Mouse (Mus musculus) heart, embryonic 14.5 days (tissue): ENCODE measurements around the gene Catsperg1. TPM values are rescaled to one million over a fixed set of nuclear protein-coding genes. Genes with fewer than 3 reads are reported as not detected.

Source experiments
- ATAC-seq: fragments of 200-750 bp; cut with Nextera tagmentation; 2 replicates; pipeline ENCODE4 v1.8.0; 2017; ENCODE audit warnings: low read depth, moderate TSS enrichment; ENCODE audit not compliant: insufficient number of reproducible peaks, insufficient read depth, low FRiP score
- H3K27ac ChIP-seq, 2 experiments: fragments of 200-500 bp in 1 of 2; fragments of 300-500 bp in 1 of 2; sonication (generic) in 1 of 2; replicated peaks in 1 of 2; 2 replicates each; pipeline ENCODE4 v1.5.1; 2012 to 2014; ENCODE audit warnings: low read depth in 2 of 2, low read length in 2 of 2, control low read depth in 1 of 2, mild to moderate bottlenecking in 1 of 2, mixed read lengths in 1 of 2; ENCODE audit not compliant: control insufficient read depth in 1 of 2, insufficient read depth in 1 of 2
- H3K27me3 ChIP-seq: fragments of 300-500 bp; sonication (generic); 2 replicates; pipeline ENCODE4 v1.6.1; 2014; ENCODE audit warnings: mild to moderate bottlenecking, low read length, control low read depth; ENCODE audit not compliant: control insufficient read depth, insufficient read depth
- H3K36me3 ChIP-seq: fragments of 300-500 bp; sonication (generic); 2 replicates; pipeline ENCODE4 v1.6.1; 2014; ENCODE audit warnings: mild to moderate bottlenecking, control low read depth, low read length, mixed read lengths; ENCODE audit not compliant: control insufficient read depth, insufficient read depth
- H3K4me1 ChIP-seq, 2 experiments: fragments of 200-500 bp in 1 of 2; fragments of 300-500 bp in 1 of 2; sonication (generic) in 1 of 2; 2 replicates each; pipeline ENCODE4 v1.6.1; 2012 to 2014; ENCODE audit warnings: low read length in 2 of 2, control low read depth in 1 of 2, mixed read lengths in 1 of 2; ENCODE audit not compliant: control insufficient read depth in 2 of 2, insufficient read depth in 2 of 2
- H3K4me2 ChIP-seq: fragments of 300-500 bp; sonication (generic); 2 replicates; pipeline ENCODE4 v1.6.1; 2014; ENCODE audit warnings: mild to moderate bottlenecking, low read length
- H3K4me3 ChIP-seq, 2 experiments: fragments of 200-500 bp in 1 of 2; fragments of 300-500 bp in 1 of 2; sonication (generic) in 1 of 2; 2 replicates each; pipeline ENCODE4 v1.5.1; 2012 to 2014; ENCODE audit warnings: low read length in 2 of 2, mild to moderate bottlenecking in 2 of 2, control low read depth in 1 of 2, low read depth in 1 of 2, moderate library complexity in 1 of 2; ENCODE audit not compliant: control insufficient read depth in 1 of 2, insufficient read depth in 1 of 2
- H3K9ac ChIP-seq: fragments of 300-500 bp; sonication (generic); 2 replicates; pipeline ENCODE4 v1.6.1; 2014; ENCODE audit warnings: mild to moderate bottlenecking, low read length
- H3K9me3 ChIP-seq: fragments of 300-500 bp; sonication (generic); 2 replicates; pipeline ENCODE4 v1.6.1; 2016; ENCODE audit warnings: low read length, control low read depth; ENCODE audit not compliant: control insufficient read depth
- WGBS: fragments of 180-500 bp; shearing (Covaris S2); extraction: QIAGEN DNeasy Blood & Tissue Kit; methylation state at CpG from one replicate; pipeline ENCODE4 v1.1.7; 2014; 5-methylcytosine and 5-hydroxymethylcytosine counted together
- polyA plus RNA-seq: library from polyadenylated mRNA; unstranded; fragments of >200 nt; fragmentation: Nextera tagmentation; extraction: Ambion mirVana; gene quantifications from 2 replicates; pipeline ENCODE4 v1.2.1, GENCODE M21; 2014

The Catsperg1 gene
- polyA plus RNA-seq, 1 experiment from 2014 or later, result 0.66 TPM

DNA sequence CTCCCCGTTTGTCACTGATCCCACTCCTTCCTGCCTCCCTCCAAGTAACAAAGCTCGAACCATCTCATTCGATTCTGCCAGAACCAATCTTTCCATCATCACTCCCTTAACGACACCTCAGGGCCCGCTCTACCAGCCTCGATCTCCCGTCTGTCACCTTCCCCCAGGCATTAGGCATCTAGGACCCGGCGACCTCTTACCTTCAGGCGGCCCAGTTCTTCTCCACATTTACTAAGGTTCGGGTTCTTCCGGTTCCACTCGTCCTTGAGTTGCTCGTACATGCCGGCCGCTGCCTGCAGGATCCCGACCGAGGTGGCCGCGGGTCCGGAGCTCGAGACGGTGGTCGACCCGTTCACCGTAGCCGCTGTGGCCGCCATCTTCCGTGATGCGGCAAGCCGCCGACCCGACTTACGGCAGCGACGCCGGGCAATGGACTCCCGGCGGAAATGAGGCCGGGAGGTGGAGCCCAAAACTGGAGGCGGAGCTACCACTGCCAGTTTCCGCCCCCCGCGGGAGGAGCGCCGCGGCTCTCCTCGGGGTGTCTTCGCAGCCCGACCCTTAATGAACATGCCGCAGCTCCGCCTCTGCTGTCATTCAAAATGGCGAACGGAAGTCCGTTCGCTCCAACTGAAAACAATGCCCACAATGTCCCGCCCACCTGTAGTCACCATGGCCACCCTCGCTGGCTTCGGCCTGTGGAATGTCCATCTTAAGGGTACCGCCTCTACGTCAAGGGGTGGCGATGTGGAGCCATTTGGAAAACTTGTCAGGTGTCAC, 33.6 kb downstream of the Catsperg1 start, which contains the start of gene Psmd8:
Gene Psmd8, minus strand, starts transcription at position 625 of the 777 bp plus-strand sequence.
- Histone ChIP-seq H3K4me1 (peaks cover 6 to 15% of the 10 kb centered on the region in 2 experiments), H3K9ac (peak within 1 kb of the TSS; percentile 86), H3K4me3 (peak within 1 kb of the TSS; percentile 71 to 87), H3K27me3 (no peaks in the 10 kb centered on the region), H3K27ac (peak within 1 kb of the TSS; percentile 34 to 57), H3K9me3 (no peaks in the 10 kb centered on the region), H3K36me3 (peaks cover 33% of the 10 kb centered on the region), H3K4me2 (peak within 1 kb of the TSS; percentile 82)
- under 1% methylated on average over 62 of the region's 62 CpGs for WGBS
- ATAC-seq, result peak; percentile 95

DNA sequence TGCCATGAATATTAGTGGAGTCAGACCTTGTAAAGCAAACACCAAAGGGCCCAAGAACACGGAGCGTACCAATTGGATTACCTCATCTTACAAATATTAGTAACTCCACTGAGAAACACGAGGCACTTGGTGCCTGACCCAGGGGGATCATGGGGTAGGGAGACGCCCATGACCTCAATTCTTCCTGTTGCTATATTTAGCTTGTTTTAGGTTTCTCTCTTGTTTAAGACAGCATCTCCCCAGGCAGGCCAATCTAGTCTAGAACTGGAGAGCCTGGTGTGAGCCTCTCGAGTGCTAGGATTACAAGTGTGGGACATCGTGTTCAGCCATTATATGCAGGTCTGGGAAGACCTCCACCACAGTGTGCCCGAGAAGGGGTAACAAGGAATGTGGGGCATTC, 34.5 kb downstream of the Catsperg1 start:
- Histone ChIP-seq H3K9me3 (no peaks in the 10 kb centered on the region), H3K4me3 (peak overlapping the region; percentile 29 to 71), H3K4me1 (peaks cover 6 to 15% of the 10 kb centered on the region in 2 experiments), H3K36me3 (peaks cover 43% of the 10 kb centered on the region), H3K4me2 (peak overlapping the region; percentile 82), H3K9ac (peak overlapping the region; percentile 86), H3K27ac (no peak overlapping the region), H3K27me3 (no peaks in the 10 kb centered on the region)
- WGBS, result 24% methylated on average over 7 of the region's 7 CpGs
- no peak for ATAC-seq

DNA sequence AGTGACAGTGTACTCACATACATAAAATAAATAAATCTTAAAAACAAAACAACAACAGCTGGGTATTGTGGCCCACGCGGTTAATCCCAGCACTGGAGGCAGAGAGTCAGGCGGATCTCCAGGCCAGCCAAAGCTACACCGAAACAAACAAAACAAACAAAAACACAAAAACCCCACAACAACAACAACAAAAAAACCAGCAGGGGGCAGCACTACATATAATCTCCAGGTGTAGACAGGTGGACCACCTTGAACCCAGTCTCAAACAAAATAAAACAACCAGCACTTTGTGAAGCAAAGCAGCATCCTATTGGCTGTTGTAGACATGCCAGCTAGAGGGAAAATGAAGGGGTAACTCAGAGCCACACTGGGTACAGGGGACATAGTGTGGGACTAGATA, 35.7 kb downstream of the Catsperg1 start:
- no peak for ATAC-seq
- Histone ChIP-seq H3K9ac (no peak overlapping the region), H3K9me3 (no peaks in the 10 kb centered on the region), H3K36me3 (peaks cover 55% of the 10 kb centered on the region), H3K27ac (no peak overlapping the region), H3K4me2 (0 out of 2 replicates have a peak overlapping the region, but pooled peaks have one; percentile 82), H3K4me3 (no peak overlapping the region), H3K4me1 (peaks cover 6 to 15% of the 10 kb centered on the region in 2 experiments), H3K27me3 (peaks cover 9% of the 10 kb centered on the region)
- 92% methylated on average over 4 of the region's 4 CpGs for WGBS

DNA sequence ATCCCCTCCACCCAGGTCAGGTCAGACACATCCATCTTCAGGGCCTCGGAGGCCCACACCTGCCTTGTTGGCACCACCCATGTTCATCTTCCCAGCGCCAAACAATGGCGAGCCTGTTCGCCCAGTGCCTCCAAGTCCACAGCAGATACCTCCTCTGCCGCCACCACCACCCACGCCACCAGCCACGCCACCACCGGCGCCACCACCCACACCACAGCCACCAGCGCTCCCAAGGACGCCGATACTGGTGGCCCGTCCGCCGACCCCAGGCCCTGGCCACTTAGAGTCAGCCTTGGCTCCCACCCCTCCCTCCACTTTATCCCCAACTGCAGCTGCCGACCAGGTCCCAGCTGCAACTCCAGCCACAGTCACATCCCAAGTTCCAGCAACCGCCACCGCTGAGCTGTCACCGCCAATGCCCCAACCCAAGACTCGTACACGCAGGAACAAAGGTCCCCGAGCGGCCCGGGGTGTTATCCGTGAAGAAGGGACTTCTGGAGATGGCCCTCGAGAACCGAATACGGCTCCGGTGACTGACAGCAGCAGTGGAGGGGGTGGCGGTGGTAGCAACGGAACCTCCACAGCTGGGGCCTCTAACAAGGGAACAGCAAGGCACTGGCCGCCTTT, 41.3 kb downstream of the Catsperg1 start:
- Histone ChIP-seq H3K4me2 (no peak overlapping the region), H3K4me1 (peaks cover 21 to 30% of the 10 kb centered on the region in 2 experiments; a peak in 3 of 4 replicates), H3K27ac (no peak overlapping the region), H3K4me3 (peak overlapping the region in 1 of 2 experiments; percentile 60; a peak in 1 of 4 replicates), H3K36me3 (peaks cover 49% of the 10 kb centered on the region), H3K9ac (no peak overlapping the region), H3K27me3 (peaks cover 42% of the 10 kb centered on the region), H3K9me3 (no peaks in the 10 kb centered on the region)
- WGBS, result 36% methylated on average over 32 of the region's 32 CpGs
- no peak for ATAC-seq

DNA sequence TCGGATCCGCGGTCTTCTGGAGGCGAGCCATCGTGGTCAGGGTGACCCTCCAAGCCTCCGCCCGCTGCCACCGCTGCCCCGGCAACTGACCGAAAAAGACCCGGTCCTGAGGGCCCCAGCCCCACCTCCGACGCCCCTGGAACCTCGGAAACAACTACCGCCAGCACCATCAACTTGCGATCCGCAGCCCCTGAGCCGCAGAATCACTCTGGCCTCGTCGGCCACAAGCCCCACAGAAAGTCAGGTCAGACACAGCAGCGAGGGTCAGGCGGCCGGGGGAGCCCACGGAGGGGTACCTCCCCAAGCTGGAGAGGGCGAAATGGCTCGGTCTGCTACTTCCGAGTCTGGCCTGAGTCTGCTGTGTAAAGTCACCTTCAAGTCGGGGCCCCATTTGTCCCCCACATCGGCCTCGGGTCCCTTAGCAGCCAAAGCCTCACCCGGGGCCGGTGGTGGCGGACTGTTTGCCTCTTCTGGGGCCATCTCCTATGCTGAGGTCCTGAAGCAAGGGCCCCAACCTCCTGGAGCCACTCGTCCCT, 42.2 kb downstream of the Catsperg1 start:
- Histone ChIP-seq H3K4me1 (peaks cover 21 to 30% of the 10 kb centered on the region in 2 experiments; a peak in 3 of 4 replicates), H3K27ac (no peak overlapping the region)
- 6% methylated on average over 34 of the region's 34 CpGs for WGBS

DNA sequence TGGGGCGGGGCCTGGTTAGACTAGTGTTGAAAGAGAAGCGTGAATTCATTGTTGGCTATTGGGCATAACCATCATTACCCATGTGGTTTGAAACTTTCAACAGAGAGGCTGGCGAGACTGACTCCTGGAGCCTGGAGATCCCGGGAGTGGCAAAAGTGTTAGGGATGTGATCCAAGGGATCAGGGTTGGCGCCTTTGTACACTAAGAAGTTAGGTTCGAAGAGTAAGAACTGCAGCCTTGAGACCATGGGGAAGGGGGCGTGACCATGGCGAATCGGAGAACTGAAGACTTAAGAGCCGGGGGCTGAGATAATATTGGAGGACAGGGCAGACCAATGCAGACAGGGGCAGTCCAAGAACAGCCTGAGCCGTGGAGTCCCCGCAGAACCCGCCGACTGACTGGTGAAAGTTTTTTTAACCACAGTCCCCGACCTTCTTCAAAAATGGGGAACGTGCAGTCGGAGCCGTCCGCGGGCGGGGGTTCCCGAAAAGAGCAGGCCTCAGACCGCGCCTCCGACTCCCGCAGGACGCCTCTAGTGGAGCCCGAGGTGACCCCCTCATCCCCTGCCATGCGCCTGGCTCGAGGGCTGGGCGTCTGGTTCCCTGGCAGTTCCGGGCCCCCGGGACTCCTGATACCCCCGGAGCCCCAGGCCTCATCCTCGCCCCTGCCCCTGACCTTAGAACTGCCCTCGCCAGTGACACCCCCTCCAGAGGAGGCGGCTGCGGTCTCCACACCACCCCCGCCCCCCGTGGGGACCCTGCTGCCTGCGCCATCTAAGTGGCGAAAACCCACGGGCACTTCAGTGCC, 42.9 kb downstream of the Catsperg1 start:
- Histone ChIP-seq H3K4me1 (peaks cover 21 to 30% of the 10 kb centered on the region in 2 experiments; a peak in 3 of 4 replicates), H3K27me3 (peaks cover 46% of the 10 kb centered on the region), H3K9ac (peak overlapping the region; percentile 65), H3K27ac (no peak overlapping the region), H3K4me2 (peak overlapping the region; percentile 82), H3K36me3 (peaks cover 35% of the 10 kb centered on the region), H3K9me3 (no peaks in the 10 kb centered on the region), H3K4me3 (peak overlapping the region; percentile 60 to 68)
- 2% methylated on average over 43 of the region's 43 CpGs for WGBS
- ATAC-seq, result no peak

More for the DNA sequence above, 42.2 kb downstream of the Catsperg1 start:
- Histone ChIP-seq H3K9me3 (no peaks in the 10 kb centered on the region), H3K27me3 (peaks cover 46% of the 10 kb centered on the region), H3K36me3 (peaks cover 41% of the 10 kb centered on the region), H3K4me2 (peak overlapping the region; percentile 82), H3K4me3 (peak overlapping the region; percentile 60 to 68; a peak in 3 of 4 replicates), H3K9ac (peak overlapping the region; percentile 65)
- no peak for ATAC-seq
